9 mouse cellular contexts compared by ENCODE assay signal in genomic region chr4:129622120-129622802, GRCm38 (mm10). TPM values are rescaled to one million over a fixed set of nuclear protein-coding genes. Genes with fewer than 3 reads are reported as not detected.
DNase-seq lines count a peak whose midpoint lies in the region; ATAC-seq and TF ChIP-seq lines count a peak whose summit lies in the region.
"Had no signal": no experiment of that assay in that cellular context is flagged by ENCODE, and none has a peak within 500 bp of the region (broad histone marks: within the 10 kb centered on the region; RNA-seq: fewer than 3 reads in every experiment).

No protein-coding gene starts in this region.

- H3K4me2 ChIP-seq in CH12.LX (ENCODE audit: insufficient read depth, low read depth, poor library complexity, severe bottlenecking), result no peak overlapping the region
- peak overlapping the region; percentile 82 for H3K4me2 ChIP-seq in forebrain, embryonic 13.5 days
- H3K4me2 ChIP-seq in liver, embryonic 12.5 days, result peak overlapping the region; percentile 88; the same call in 1 of the 2 replicates

- H3K36me3 ChIP-seq in CH12.LX (replicated peaks in 1 of 2; ENCODE audit: control insufficient read depth in 1 of 2, insufficient read depth in 1 of 2, low read length in 1 of 2), result peaks cover 16 to 38% of the 10 kb centered on the region in 2 experiments
- peaks cover 25% of the 10 kb centered on the region for H3K36me3 ChIP-seq in forebrain, embryonic 13.5 days (ENCODE audit: poor library complexity, severe bottlenecking)
- H3K36me3 ChIP-seq in liver, embryonic 12.5 days, result peaks cover 16% of the 10 kb centered on the region

- no peak overlapping the region for H3K9ac ChIP-seq in CH12.LX (ENCODE audit: insufficient read depth, low read depth)
- H3K9ac ChIP-seq in forebrain, embryonic 13.5 days, result peak overlapping the region; percentile 83
- peak overlapping the region; percentile 74; the same call in 1 of the 2 replicates for H3K9ac ChIP-seq in liver, embryonic 12.5 days

- no peak for ATAC-seq in forebrain, embryonic 13.5 days
- no peak for ATAC-seq in liver, embryonic 12.5 days
- ATAC-seq in megakaryocyte-erythroid progenitor cell, adult 5-6 weeks (replicated peaks; ENCODE audit: low FRiP score, low TSS enrichment, poor library complexity, severe bottlenecking), result no peak

- peaks cover 11 to 74% of the 10 kb centered on the region in 2 experiments for H3K4me1 ChIP-seq in CH12.LX (ENCODE audit: control insufficient read depth in 1 of 2, insufficient read depth in 2 of 2)
- peaks cover 56% of the 10 kb centered on the region for H3K4me1 ChIP-seq in forebrain, embryonic 13.5 days
- H3K4me1 ChIP-seq in liver, embryonic 12.5 days, result peaks cover 74% of the 10 kb centered on the region

- dilution Hi-C loops in CH12.LX (cut with MboI; ENCODE audit: extremely low pct_ligation_motif_present, extremely low pct_unique_long_range_greater_than_20kb, low sequenced_read_pairs), result no loop called here

- in situ Hi-C loops in CH12.LX (cut with MboI; ENCODE audit: low pct_ligation_motif_present, low pct_unique_long_range_greater_than_20kb, low sequenced_read_pairs), result loop anchor here (25.0 kb wide), 1 partner anchor 260 kb away; no protein-coding TSS in a partner anchor

- no peaks in the 10 kb centered on the region for H3K27me3 ChIP-seq in CH12.LX (replicated peaks)
- no peaks in the 10 kb centered on the region for H3K27me3 ChIP-seq in forebrain, embryonic 13.5 days
- no peaks in the 10 kb centered on the region for H3K27me3 ChIP-seq in liver, embryonic 12.5 days (replicated peaks)

- no peak for TF ChIP-seq CTCF in CH12.LX (conservative IDR thresholded peaks at IDR 0.05 in 1 of 2, IDR thresholded peaks at IDR 0.05 in 1 of 2; ENCODE audit: low read depth in 2 of 2, low read length in 2 of 2)

- no peak for TF ChIP-seq RAD21 in CH12.LX (IDR thresholded peaks at IDR 0.05; ENCODE audit: low read depth, low read length)

- no peaks in the 10 kb centered on the region for H3K79me2 ChIP-seq in CH12.LX (replicated peaks; ENCODE audit: control insufficient read depth, extremely low read depth, insufficient read depth, poor library complexity, severe bottlenecking)

- peak; percentile 92 for DNase-seq in heart, adult 11 months
- DNase-seq in heart, postnatal 25 days (ENCODE audit: low spot score), result no peak
- DNase-seq in CH12.LX (ENCODE audit: extremely low read depth) (no peak), adipocyte (ENCODE audit: low spot score) (no peak)
- no peak for DNase-seq in thymus, adult 18-20 months
- DNase-seq: thymus, adult 2 months had no signal

- H3K27ac ChIP-seq in CH12.LX (ENCODE audit: insufficient read depth, low read depth), result 0 out of 2 replicates have a peak overlapping the region, but pooled peaks have one; percentile 1
- peak overlapping the region; percentile 93; the same call in 1 of the 2 replicates for H3K27ac ChIP-seq in forebrain, embryonic 13.5 days
- no peak overlapping the region for H3K27ac ChIP-seq in liver, embryonic 12.5 days

- 76% methylated on average over 11 of the region's 11 CpGs for WGBS in forebrain, embryonic 13.5 days
- WGBS in liver, embryonic 12.5 days (ENCODE audit: insufficient replicate concordance), result 72% methylated on average over 11 of the region's 11 CpGs

- H3K9me3 ChIP-seq in CH12.LX (replicated peaks; ENCODE audit: low read length), result no peaks in the 10 kb centered on the region
- no peaks in the 10 kb centered on the region for H3K9me3 ChIP-seq in forebrain, embryonic 13.5 days (replicated peaks)
- H3K9me3 ChIP-seq in liver, embryonic 12.5 days (replicated peaks), result no peaks in the 10 kb centered on the region

- H3K4me3 ChIP-seq in CH12.LX (replicated peaks in 1 of 3; ENCODE audit: low read depth in 2 of 3, low read length in 2 of 3, poor library complexity in 1 of 3), result peak overlapping the region in 1 of 3 experiments; percentile 77
- peak overlapping the region; percentile 59 for H3K4me3 ChIP-seq in forebrain, embryonic 13.5 days
- no peak overlapping the region for H3K4me3 ChIP-seq in liver, embryonic 12.5 days

- no peak for TF ChIP-seq EP300 in CH12.LX (IDR thresholded peaks at IDR 0.05; ENCODE audit: low read length)

- no peak for TF ChIP-seq POLR2A in CH12.LX (IDR thresholded peaks at IDR 0.05; ENCODE audit: low read depth, low read length)

- intact Hi-C loops in heart, postnatal 25 days (cut with DNase I), result no loop called here

TF ChIP-seq in CH12.LX, 34 proteins besides CTCF, POLR2A, EP300 and RAD21:
- TF ChIP-seq ZMIZ1 (IDR thresholded peaks at IDR 0.05; ENCODE audit: low read depth, low read length), result no peak
- TF ChIP-seq USF1 (IDR thresholded peaks at IDR 0.05; ENCODE audit: low read depth, low read length), result no peak
- TF ChIP-seq SMC3 (IDR thresholded peaks at IDR 0.05; ENCODE audit: low read depth, low read length), result no peak
- no peak for TF ChIP-seq HCFC1 (IDR thresholded peaks at IDR 0.05; ENCODE audit: low read depth, low read length)
- TF ChIP-seq CHD1 (IDR thresholded peaks at IDR 0.05; ENCODE audit: low read depth, low read length), result no peak
- no peak for TF ChIP-seq MAX (IDR thresholded peaks at IDR 0.05; ENCODE audit: low read length)
- no peak for TF ChIP-seq MAFK (IDR thresholded peaks at IDR 0.05; ENCODE audit: insufficient replicate concordance, low read length)
- no peak for TF ChIP-seq ZC3H11A (IDR thresholded peaks at IDR 0.05; ENCODE audit: low read depth, low read length)
- no peak for TF ChIP-seq IRF4 (IDR thresholded peaks at IDR 0.05; ENCODE audit: low read depth, low read length)
- TF ChIP-seq TBP (conservative IDR thresholded peaks at IDR 0.05; ENCODE audit: low read depth, low read length), result no peak
- TF ChIP-seq CHD2 (IDR thresholded peaks at IDR 0.05; ENCODE audit: low read length), result no peak
- no peak for TF ChIP-seq E2F4 (IDR thresholded peaks at IDR 0.05; ENCODE audit: insufficient replicate concordance, low read depth, low read length)
- no peak for TF ChIP-seq MAZ (IDR thresholded peaks at IDR 0.05; ENCODE audit: low read depth, low read length)
- no peak for TF ChIP-seq UBTF (IDR thresholded peaks at IDR 0.05; ENCODE audit: low read depth, low read length)
- no peak for TF ChIP-seq BHLHE40 (IDR thresholded peaks at IDR 0.05; ENCODE audit: low read depth, low read length)
- no peak for TF ChIP-seq PAX5 (IDR thresholded peaks at IDR 0.05; ENCODE audit: low read length)
- no peak for TF ChIP-seq TCF12 (IDR thresholded peaks at IDR 0.05; ENCODE audit: low read depth, low read length)
- TF ChIP-seq ZKSCAN1 (IDR thresholded peaks at IDR 0.05; ENCODE audit: borderline replicate concordance, low read depth, low read length), result no peak

RNA-seq across cellular contexts. Expression of gene Ccdc28b, which starts 1.5 kb away (rescaled TPM):
- total RNA-seq in heart, postnatal 25 days (2021), result 10 to 100 TPM; 25.3 to 28.5 TPM
- total RNA-seq in CH12.LX (2012; rRNA removed) (24.0 and 24.2 TPM in 2 replicates), CH12.LX (2014; rRNA removed) (27.3 and 35.5 TPM in 2 replicates)
- polyA plus RNA-seq in CH12.LX (2012; ENCODE audit: insufficient read length, low read depth), result 26.6 and 28.0 TPM in 2 replicates
- 97.7 and 104 TPM in 2 replicates for polyA plus RNA-seq in forebrain, embryonic 13.5 days (2015; fragmentation: Nextera tagmentation; extraction: Ambion mirVana)
- 16.6 and 19.9 TPM in 2 replicates for polyA plus RNA-seq in liver, embryonic 12.5 days (2016; fragmentation: Nextera tagmentation; extraction: Ambion mirVana)
- total RNA-seq in megakaryocyte-erythroid progenitor cell, adult 5-6 weeks (2014; fragmentation: Nextera tagmentation), result 31.0 and 63.2 TPM in 2 replicates
- 26.9 and 54.5 TPM in 2 replicates for total RNA-seq in megakaryocyte-erythroid progenitor cell, adult 5-6 weeks (2017)

RNA-seq across cellular contexts. Expression of gene Iqcc, which starts 3.4 kb away (rescaled TPM):
- total RNA-seq in heart, postnatal 25 days (2021), result 10 to 100 TPM; 17.2 to 19.1 TPM
- 24.3 and 27.0 TPM in 2 replicates for total RNA-seq in CH12.LX (2012; rRNA removed)
- total RNA-seq in CH12.LX (2014; rRNA removed), result 15.9 and 18.4 TPM in 2 replicates
- 13.5 and 14.1 TPM in 2 replicates for polyA plus RNA-seq in CH12.LX (2012; ENCODE audit: insufficient read length, low read depth)
- polyA plus RNA-seq in forebrain, embryonic 13.5 days (2015; fragmentation: Nextera tagmentation; extraction: Ambion mirVana), result 30.1 and 31.5 TPM in 2 replicates
- polyA plus RNA-seq in liver, embryonic 12.5 days (2016; fragmentation: Nextera tagmentation; extraction: Ambion mirVana), result 14.7 and 16.5 TPM in 2 replicates
- total RNA-seq in megakaryocyte-erythroid progenitor cell, adult 5-6 weeks (2014; fragmentation: Nextera tagmentation), result 26.8 and 31.8 TPM in 2 replicates
- 14.6 and 18.7 TPM in 2 replicates for total RNA-seq in megakaryocyte-erythroid progenitor cell, adult 5-6 weeks (2017)

RNA-seq across cellular contexts. Expression of gene Dcdc2b, which starts 8.2 kb away (rescaled TPM):
- total RNA-seq in heart, postnatal 25 days (2021), result 1 to 10 TPM in 1 of 2 experiments, under 1 TPM in 1; 0.61 to 1.5 TPM
- total RNA-seq in CH12.LX (2012; rRNA removed) (0.59 and 1.6 TPM in 2 replicates), CH12.LX (2014; rRNA removed) (not detected in 2 replicates)
- 0.66 and 1.1 TPM in 2 replicates for polyA plus RNA-seq in CH12.LX (2012; ENCODE audit: insufficient read length, low read depth)
- polyA plus RNA-seq in forebrain, embryonic 13.5 days (2015; fragmentation: Nextera tagmentation; extraction: Ambion mirVana), result 2.3 and 4.5 TPM in 2 replicates
- polyA plus RNA-seq in liver, embryonic 12.5 days (2016; fragmentation: Nextera tagmentation; extraction: Ambion mirVana), result 0.51 and 1.3 TPM in 2 replicates
- not detected in 2 replicates for total RNA-seq in megakaryocyte-erythroid progenitor cell, adult 5-6 weeks (2014; fragmentation: Nextera tagmentation)
- 11.0 TPM in 1 of 2 replicates, not detected in the other for total RNA-seq in megakaryocyte-erythroid progenitor cell, adult 5-6 weeks (2017)

RNA-seq across cellular contexts. Expression of gene Txlna, which starts 18.6 kb away (rescaled TPM):
- 10 to 100 TPM; 26.2 to 27.3 TPM for total RNA-seq in heart, postnatal 25 days (2021)
- total RNA-seq in CH12.LX (2012; rRNA removed) (51.8 and 68.2 TPM in 2 replicates), CH12.LX (2014; rRNA removed) (50.0 and 52.2 TPM in 2 replicates)
- polyA plus RNA-seq in CH12.LX (2012; ENCODE audit: insufficient read length, low read depth), result 64.7 and 103 TPM in 2 replicates
- polyA plus RNA-seq in forebrain, embryonic 13.5 days (2015; fragmentation: Nextera tagmentation; extraction: Ambion mirVana), result 75.9 and 79.8 TPM in 2 replicates
- 45.4 and 45.7 TPM in 2 replicates for polyA plus RNA-seq in liver, embryonic 12.5 days (2016; fragmentation: Nextera tagmentation; extraction: Ambion mirVana)
- 48.2 and 49.9 TPM in 2 replicates for total RNA-seq in megakaryocyte-erythroid progenitor cell, adult 5-6 weeks (2014; fragmentation: Nextera tagmentation)
- 81.8 and 103 TPM in 2 replicates for total RNA-seq in megakaryocyte-erythroid progenitor cell, adult 5-6 weeks (2017)

RNA-seq across cellular contexts. Expression of gene Tmem234, which starts 21.8 kb away (rescaled TPM):
- total RNA-seq in heart, postnatal 25 days (2021), result 10 to 100 TPM; 38.5 to 42.3 TPM
- total RNA-seq in CH12.LX (2012; rRNA removed), result 111 and 121 TPM in 2 replicates
- total RNA-seq in CH12.LX (2014; rRNA removed), result 97.6 and 104 TPM in 2 replicates
- polyA plus RNA-seq in CH12.LX (2012; ENCODE audit: insufficient read length, low read depth), result 112 and 113 TPM in 2 replicates
- polyA plus RNA-seq in forebrain, embryonic 13.5 days (2015; fragmentation: Nextera tagmentation; extraction: Ambion mirVana), result 186 and 193 TPM in 2 replicates
- 147 and 159 TPM in 2 replicates for polyA plus RNA-seq in liver, embryonic 12.5 days (2016; fragmentation: Nextera tagmentation; extraction: Ambion mirVana)
- total RNA-seq in megakaryocyte-erythroid progenitor cell, adult 5-6 weeks (2014; fragmentation: Nextera tagmentation), result 116 and 126 TPM in 2 replicates
- total RNA-seq in megakaryocyte-erythroid progenitor cell, adult 5-6 weeks (2017), result 89.9 and 120 TPM in 2 replicates
